Mouse (Mus musculus) stomach, postnatal 0 days (tissue): ENCODE results near the gene Fam83f. TPM values are rescaled to one million over a fixed set of nuclear protein-coding genes. Genes with fewer than 3 reads are reported as not detected.

Experiments used
- ATAC-seq: fragments of 200-750 bp; cut with Nextera tagmentation; 2 replicates; pipeline ENCODE4 v1.8.0; 2017; ENCODE audit not compliant: low FRiP score, low TSS enrichment
- DNase-seq: peaks from one replicate; pipeline ENCODE4 v3.0.0-alpha.2; 2016; ENCODE audit warnings: low spot score
- H3K27ac ChIP-seq: fragments of 300-500 bp; sonication (generic); replicated peaks from 2 replicates; pipeline ENCODE4 v1.5.1; 2014; ENCODE audit warnings: mild to moderate bottlenecking, control low read depth
- H3K27me3 ChIP-seq: fragments of 300-500 bp; sonication (generic); 2 replicates; pipeline ENCODE4 v1.6.1; 2014; ENCODE audit warnings: low read length; ENCODE audit not compliant: control insufficient read depth, insufficient read depth
- H3K36me3 ChIP-seq: fragments of 300-500 bp; sonication (generic); 2 replicates; pipeline ENCODE4 v1.6.1; 2014; ENCODE audit warnings: low read length, mixed read lengths; ENCODE audit not compliant: control insufficient read depth, insufficient read depth
- H3K4me1 ChIP-seq: fragments of 300-500 bp; sonication (generic); replicated peaks from 2 replicates; pipeline ENCODE4 v1.6.1; 2014; ENCODE audit warnings: antibody characterized with exemption; ENCODE audit not compliant: control insufficient read depth, insufficient read depth
- H3K4me2 ChIP-seq: fragments of 300-500 bp; sonication (generic); replicated peaks from 2 replicates; pipeline ENCODE4 v1.6.1; 2014; ENCODE audit warnings: low read depth, mild to moderate bottlenecking, control low read depth, moderate library complexity
- H3K4me3 ChIP-seq: fragments of 300-500 bp; sonication (generic); 2 replicates; pipeline ENCODE4 v1.5.1; 2014; ENCODE audit warnings: low read depth, low read length, control low read depth
- H3K9ac ChIP-seq: fragments of 300-500 bp; sonication (generic); 2 replicates; pipeline ENCODE4 v1.6.1; 2014; ENCODE audit warnings: mild to moderate bottlenecking, low read length, control low read depth, mixed read lengths
- H3K9me3 ChIP-seq: fragments of 300-500 bp; sonication (generic); 2 replicates; pipeline ENCODE4 v1.6.1; 2016; ENCODE audit warnings: low read length; ENCODE audit not compliant: control insufficient read depth
- CTCF ChIP-seq: IDR thresholded peaks from 2 replicates; pipeline ENCODE4 v1.5.1; 2016; ENCODE audit warnings: antibody characterized with exemption, low read depth, mild to moderate bottlenecking, moderate library complexity
- EP300 ChIP-seq: optimal IDR thresholded peaks from 2 replicates; pipeline ENCODE3; 2016; ENCODE audit warnings: antibody characterized with exemption
- WGBS: fragments of 180-500 bp; shearing (Covaris S2); extraction: QIAGEN DNeasy Blood & Tissue Kit; methylation state at CpG from one replicate; pipeline ENCODE4 v1.1.7; 2014; 5-methylcytosine and 5-hydroxymethylcytosine counted together
- polyA plus RNA-seq: library from polyadenylated mRNA; unstranded; fragments of >200 nt; fragmentation: Nextera tagmentation; extraction: Ambion mirVana; gene quantifications from 2 replicates; pipeline ENCODE4 v1.2.1, GENCODE M21; 2015

Fam83f gene
- polyA plus RNA-seq, 1 experiment from 2014 or later: 20.5 TPM

GRCm38 (mm10) chr15:80653865-80654264 is 17.8 kb upstream of the Fam83f start:
- 53% methylated on average over 8 of the region's 8 CpGs for WGBS
- Histone ChIP-seq H3K36me3 (no peaks in the 10 kb centered on the region), H3K4me1 (no peaks in the 10 kb centered on the region), H3K4me2 (no peak overlapping the region), H3K9ac (no peak overlapping the region), H3K4me3 (no peak overlapping the region), H3K9me3 (no peaks in the 10 kb centered on the region), H3K27ac (no peak overlapping the region), H3K27me3 (no peaks in the 10 kb centered on the region)
- ATAC-seq (0 out of 2 replicates have a peak, but pooled peaks have one; percentile 55), DNase-seq (no peak)
- TF ChIP-seq EP300 (no peak), CTCF (no peak)

DNA sequence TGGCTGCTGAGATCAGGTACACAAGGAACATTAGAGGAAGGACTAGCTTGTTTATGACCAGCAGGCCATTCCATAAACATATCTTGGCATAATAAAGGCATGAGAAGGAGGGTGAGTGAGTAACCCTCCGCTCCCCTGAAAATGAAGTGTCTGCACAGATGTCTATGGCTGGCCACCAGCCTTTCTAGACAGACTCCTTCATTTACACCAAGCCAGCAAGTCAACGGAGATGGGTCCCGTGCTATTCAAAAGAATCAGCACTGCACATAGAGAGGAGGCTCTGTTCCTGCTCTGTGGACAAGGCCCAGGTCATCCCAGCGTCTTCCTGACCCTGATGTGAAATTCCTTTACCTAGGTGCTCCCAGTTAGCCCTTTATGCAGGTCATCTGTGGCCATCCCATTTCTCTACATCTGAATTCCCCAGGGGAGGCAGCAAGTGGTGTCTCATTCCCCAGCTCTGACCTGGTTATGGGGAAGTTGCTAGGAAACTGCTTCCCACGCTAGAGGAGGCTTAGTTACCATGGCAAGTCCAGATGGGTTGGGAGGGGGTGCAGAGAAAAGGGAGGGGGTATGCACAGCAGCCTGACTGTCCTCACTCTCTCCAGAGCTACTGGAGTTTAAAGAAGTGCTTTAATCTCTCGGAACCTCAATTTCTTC is 12.7 kb upstream of the Fam83f start:
- Histone ChIP-seq H3K27me3 (no peaks in the 10 kb centered on the region), H3K36me3 (no peaks in the 10 kb centered on the region), H3K4me3 (no peak overlapping the region), H3K4me1 (no peaks in the 10 kb centered on the region), H3K9me3 (no peaks in the 10 kb centered on the region), H3K27ac (no peak overlapping the region), H3K9ac (no peak overlapping the region), H3K4me2 (no peak overlapping the region)
- ATAC-seq: no peak
- no peak for DNase-seq
- 69% methylated on average over 6 of the region's 6 CpGs for WGBS
- TF ChIP-seq EP300: no peak
- no peak for TF ChIP-seq CTCF

DNA sequence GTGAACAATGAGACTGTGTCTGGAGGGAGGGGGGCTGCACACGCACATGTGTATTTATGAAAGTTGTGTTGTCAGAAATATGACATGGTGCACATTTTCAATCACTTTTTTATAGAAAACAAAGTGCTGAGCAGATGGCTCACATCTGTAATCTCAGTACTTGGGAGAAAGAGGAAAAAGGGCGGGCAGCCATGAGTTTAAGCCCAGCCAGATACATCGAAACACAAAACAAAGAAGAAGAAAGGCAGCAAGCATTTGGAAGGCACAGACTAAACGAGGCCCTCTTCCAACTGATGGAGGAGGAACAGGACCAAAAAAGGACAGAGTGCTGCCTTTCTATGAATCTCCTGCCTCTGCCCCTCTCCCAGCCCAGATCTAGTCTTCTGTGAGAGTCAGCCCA is 10.7 kb upstream of the Fam83f start:
- no peaks in the 10 kb centered on the region for H3K4me1 ChIP-seq
- no peaks in the 10 kb centered on the region for H3K27me3 ChIP-seq
- H3K4me3 ChIP-seq: no peak overlapping the region
- no peak for ATAC-seq
- H3K9ac ChIP-seq: no peak overlapping the region
- H3K4me2 ChIP-seq: no peak overlapping the region
- DNase-seq: no peak
- H3K36me3 ChIP-seq: no peaks in the 10 kb centered on the region
- no peak overlapping the region for H3K27ac ChIP-seq
- WGBS: 34% methylated on average over 4 of the region's 4 CpGs
- H3K9me3 ChIP-seq: no peaks in the 10 kb centered on the region
- no peak for TF ChIP-seq EP300
- TF ChIP-seq CTCF: no peak

GRCm38 (mm10) chr15:80664444-80664843 is 7.2 kb upstream of the Fam83f start:
- Histone ChIP-seq H3K36me3 (no peaks in the 10 kb centered on the region), H3K27me3 (no peaks in the 10 kb centered on the region), H3K4me1 (no peaks in the 10 kb centered on the region), H3K9ac (no peak overlapping the region), H3K4me3 (no peak overlapping the region), H3K4me2 (no peak overlapping the region), H3K27ac (no peak overlapping the region), H3K9me3 (no peaks in the 10 kb centered on the region)
- ATAC-seq: no peak
- no peak for TF ChIP-seq CTCF
- no peak for TF ChIP-seq EP300
- whole genome bisulfite sequencing: 50% methylated on average over 4 of the region's 4 CpGs
- DNase-seq: no peak

DNA sequence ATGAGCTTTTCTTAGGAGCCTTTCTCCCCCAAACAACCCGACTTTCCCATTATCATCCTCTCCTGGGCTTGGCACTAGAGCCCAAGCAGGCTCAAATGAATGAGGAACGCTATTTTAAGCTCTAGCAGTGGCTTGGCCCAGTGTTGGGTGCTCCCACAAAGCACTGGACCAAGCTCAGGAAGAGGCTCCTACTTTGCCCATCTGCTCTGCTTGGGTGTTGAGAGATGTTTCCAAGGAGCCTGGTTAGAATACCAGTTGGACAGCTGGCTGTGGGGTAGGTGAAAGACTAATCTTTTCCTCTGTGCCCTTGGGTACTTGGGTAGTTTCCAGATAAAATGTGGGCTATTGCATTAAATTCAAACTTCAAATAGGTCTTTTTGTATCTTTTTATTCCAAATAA is 1.2 kb downstream of the Fam83f start:
- Histone ChIP-seq H3K4me1 (peaks cover 2% of the 10 kb centered on the region; the same call in 1 of the 2 replicates), H3K27ac (peak overlapping the region; percentile 90), H3K9me3 (no peaks in the 10 kb centered on the region), H3K4me3 (peak overlapping the region; percentile 49), H3K27me3 (no peaks in the 10 kb centered on the region), H3K36me3 (no peaks in the 10 kb centered on the region), H3K4me2 (peak overlapping the region; percentile 77), H3K9ac (peak overlapping the region; percentile 72; the same call in 1 of the 2 replicates)
- TF ChIP-seq CTCF: no peak
- no peak for TF ChIP-seq EP300
- DNase-seq: no peak
- WGBS: 51% methylated on average over 2 of the region's 2 CpGs
- no peak for ATAC-seq

- H3K27me3 ChIP-seq: no peaks in the 10 kb centered on the region
- WGBS: 59% methylated on average over 4 of the region's 4 CpGs
- H3K9ac ChIP-seq: no peak overlapping the region
- TF ChIP-seq EP300 (no peak), CTCF (no peak)
- peak overlapping the region; percentile 19; the same call in 1 of the 2 replicates for H3K27ac ChIP-seq
- peaks cover 2% of the 10 kb centered on the region; the same call in 1 of the 2 replicates for H3K4me1 ChIP-seq
- H3K36me3 ChIP-seq: no peaks in the 10 kb centered on the region
- H3K4me2 ChIP-seq: peak overlapping the region; percentile 77
- ATAC-seq (peak; percentile 31), DNase-seq (peak; percentile 45)
- H3K4me3 ChIP-seq: no peak overlapping the region
- H3K9me3 ChIP-seq: no peaks in the 10 kb centered on the region
Observed at GRCm38 (mm10) chr15:80673337-80674095, 1.9 kb downstream of the Fam83f start.
